Mouse (Mus musculus) CD8-positive naive resting alpha-beta T cell, adult 2 months (primary cell): ENCODE results near the gene Gng12.
"Not testable (repeated sequence)": the region's sequence is repeated elsewhere in the genome, so short reads cannot be mapped to it uniquely, and the experiment has no call there.

Experiments used
- DNase-seq, 2 experiments: peaks; one replicate each; pipeline ENCODE4 v3.0.0; 2022; ENCODE audit warnings: low read depth in 2 of 2, low spot score in 2 of 2

Gng12 gene

DNA sequence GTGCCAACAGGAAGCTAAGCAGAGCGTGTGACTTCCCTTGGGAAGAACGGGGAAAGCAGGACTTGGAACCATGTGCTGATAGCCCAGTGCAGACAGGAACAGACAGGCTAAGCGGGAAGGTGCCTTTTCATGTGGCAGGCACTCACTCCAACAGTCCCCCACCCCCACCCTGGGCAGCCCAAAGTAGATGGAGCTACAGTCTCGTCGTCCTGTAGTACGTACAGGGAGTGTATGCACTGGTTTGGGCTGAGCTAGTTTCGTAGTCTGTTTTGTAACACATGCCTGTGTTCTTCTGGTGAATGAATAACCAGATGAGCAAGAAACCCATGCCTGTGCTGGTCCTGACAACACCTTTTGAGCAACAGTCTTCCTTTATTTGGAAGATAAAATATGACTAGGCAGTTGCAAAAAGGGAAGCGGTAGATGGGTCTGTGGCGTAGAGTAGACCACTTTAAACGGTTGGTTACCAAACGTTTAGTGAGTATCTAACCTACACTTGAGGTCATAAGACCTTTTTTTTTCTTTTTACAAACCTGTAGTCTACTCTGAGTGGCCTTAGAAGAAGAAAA lies 57.8 kb downstream of the Gng12 start:
- DNase-seq: no peak

DNA sequence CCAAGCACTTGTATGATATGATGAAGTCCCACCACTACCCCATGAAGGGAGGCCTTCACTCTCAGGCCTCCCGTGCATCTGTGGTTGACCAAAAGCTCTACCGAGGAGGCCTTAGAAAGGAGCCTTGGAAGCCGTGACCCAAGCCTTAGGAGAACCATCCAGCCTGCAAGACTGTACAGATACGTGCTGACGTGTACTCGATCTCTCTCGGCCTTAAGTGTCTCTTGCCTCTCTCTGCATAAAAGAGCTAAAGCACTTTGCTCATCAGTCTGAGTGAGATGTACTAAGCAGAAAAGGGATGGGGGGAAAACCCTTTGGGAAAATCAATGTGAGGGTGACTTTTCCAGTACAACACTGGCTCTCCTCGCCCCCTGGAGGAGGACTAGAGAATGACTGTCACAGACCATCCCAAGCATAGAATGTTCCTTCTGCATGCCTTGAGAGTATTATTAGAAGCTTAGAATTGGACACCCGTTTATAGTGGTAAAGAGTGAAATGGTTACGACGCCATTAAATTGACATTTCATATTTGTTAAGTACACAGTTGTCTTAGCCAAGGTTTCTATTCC lies 59.0 kb downstream of the Gng12 start:
- DNase-seq: no peak

DNA sequence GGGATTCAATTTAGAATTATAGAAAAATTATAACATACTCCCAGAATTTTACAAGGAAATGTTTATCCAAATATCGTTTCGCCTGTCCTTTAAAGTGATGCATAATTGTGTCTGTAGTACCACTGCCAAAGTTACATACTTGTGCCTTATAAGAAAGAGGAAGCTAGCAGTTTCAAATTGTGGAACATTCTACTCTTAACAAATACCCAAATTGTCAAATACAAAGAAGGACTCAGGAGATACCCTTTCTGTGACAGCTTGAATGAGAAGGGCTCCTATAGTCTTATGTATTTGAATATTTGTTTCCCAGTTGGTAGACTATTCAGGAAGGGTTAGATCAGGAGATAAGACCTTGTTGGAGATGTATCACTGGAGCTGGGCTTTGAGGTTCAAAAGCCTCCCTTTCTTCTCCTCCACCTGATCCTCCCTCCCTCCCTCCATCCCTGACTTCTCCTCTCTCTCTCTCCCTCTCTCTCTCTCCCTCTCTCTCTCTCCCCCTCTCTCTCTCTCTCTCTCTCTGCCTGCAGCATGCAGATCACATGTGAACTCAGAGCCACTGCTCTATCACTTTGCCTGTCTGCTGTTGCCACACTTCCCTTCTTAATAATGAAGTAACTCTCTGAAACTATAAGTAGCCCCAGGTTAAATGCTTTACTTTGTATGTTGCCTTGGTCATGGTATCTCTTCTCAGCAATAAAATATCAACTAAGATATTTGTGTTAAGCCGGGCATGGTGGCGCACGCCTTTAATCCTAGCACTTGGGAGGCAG lies 62.5 kb downstream of the Gng12 start:
- DNase-seq: no peak

DNA sequence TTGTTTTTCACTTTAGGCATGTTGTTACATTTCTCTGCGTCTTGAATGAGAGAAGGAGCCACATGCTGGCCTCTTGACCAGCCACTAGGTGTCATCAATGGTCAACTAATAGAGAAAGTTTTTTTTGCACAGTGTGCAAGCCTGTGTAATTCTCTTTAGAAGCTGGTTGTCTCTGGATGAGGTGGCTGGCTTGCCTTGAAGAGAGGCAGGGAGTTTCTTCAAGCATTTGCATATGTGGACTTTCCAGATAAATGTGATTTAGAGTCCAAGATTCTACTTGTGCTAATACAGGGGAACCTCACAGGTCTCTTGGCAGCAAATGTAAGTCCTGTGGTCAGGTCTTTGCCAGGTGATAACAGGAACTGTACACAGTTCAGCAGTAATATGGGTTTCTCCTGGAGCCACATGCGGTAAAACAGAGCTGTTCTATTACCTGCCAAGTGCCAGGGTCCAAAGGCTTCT lies 66.4 kb downstream of the Gng12 start:
- peak; percentile 23 to 41 for DNase-seq

DNA sequence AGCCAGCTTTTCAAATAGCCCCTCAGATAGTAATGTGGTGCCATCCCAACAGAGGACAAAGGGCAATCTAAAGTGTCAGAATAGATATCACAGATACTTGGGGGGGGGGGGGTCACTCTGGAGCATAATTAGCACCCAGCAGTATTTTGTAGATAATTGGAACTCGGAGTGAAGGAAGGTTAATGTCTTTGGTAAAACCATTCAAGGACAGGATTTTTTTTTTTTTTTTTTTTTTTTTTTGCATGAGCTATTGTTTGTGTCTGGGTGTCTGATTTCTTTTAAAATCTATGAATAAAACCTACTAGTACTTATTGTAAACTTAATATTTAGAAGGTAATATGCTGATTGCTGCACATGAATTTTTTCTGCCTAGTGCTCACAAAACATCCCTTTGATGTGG lies 66.9 kb downstream of the Gng12 start:
- no peak for DNase-seq

DNA sequence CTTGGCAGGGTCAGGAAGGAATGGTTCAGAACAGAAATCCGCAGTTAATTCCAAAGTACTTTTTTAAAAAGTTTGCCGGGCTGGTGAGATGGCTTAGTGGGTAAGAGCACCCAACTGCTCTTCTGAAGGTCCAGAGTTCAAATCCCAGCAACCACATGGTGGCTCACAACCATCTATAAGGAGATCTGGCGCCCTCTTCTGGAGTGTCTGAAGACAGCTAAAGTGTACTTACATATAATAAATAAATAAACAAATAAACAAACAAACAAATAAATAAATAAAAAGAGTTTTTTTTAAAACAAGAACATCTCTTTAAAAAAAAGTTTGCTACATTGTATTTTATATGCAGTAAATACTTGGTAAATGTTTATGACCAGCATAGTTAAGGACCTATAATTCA lies 67.5 kb downstream of the Gng12 start:
- not testable (repeated sequence) for DNase-seq

DNA sequence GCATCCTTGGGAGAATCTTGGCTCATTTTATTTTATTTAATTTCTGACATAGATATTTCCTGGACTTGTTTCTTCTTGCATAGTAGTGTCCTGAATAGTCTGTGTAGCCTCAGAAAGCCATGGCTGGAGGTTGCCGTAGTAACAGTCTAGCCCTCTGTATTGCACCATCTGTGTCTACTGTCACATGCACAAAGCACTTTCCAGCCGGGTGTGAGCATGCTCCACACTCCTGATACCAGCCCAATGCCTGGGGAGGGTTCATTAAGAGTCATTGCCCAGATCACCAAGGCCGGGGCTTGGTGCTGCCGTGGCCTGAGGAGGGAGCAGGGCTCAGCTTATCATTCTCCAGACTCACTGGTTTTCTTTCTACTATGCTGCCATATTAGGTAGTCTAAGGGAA lies 68.0 kb downstream of the Gng12 start:
- DNase-seq: no peak

DNA sequence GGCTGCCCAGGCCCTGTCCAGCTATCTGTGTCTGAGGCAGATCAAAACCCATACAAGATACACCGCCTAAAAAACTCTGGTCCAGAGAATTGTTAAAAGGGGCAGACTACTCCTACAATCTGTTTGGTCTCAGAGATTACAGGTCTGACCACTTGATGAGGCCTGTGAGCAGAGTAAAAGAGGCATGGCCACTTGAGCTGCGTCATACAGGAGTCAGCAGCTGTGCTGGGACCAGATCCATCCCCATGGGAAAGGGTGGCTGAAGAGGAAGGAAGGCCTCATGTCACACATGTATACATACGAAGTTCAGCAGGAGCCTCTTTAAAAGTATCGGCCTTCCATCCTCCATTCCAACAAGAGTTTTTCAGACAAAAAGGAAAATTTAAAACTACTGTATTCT lies 69.0 kb downstream of the Gng12 start:
- no peak for DNase-seq

DNA sequence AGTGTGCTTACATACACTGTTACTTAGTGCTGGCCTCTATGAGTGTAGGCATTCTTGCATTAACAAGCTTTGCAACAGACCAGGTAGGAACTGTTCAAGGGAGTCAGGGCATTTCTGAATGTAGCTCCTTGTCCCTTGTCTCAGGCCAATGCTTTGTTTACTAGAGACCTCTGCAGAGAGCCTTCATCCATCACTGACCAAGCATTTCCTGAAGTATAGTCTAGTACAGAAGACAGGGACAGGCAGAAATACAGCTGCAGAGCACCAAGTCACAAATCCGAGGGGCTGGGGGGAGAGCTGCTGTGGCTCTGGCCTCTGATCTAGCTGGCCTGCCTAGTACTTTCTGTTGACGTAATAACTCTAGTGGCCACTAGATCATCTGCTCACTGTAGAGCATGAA lies 71.6 kb downstream of the Gng12 start:
- DNase-seq: no peak

DNA sequence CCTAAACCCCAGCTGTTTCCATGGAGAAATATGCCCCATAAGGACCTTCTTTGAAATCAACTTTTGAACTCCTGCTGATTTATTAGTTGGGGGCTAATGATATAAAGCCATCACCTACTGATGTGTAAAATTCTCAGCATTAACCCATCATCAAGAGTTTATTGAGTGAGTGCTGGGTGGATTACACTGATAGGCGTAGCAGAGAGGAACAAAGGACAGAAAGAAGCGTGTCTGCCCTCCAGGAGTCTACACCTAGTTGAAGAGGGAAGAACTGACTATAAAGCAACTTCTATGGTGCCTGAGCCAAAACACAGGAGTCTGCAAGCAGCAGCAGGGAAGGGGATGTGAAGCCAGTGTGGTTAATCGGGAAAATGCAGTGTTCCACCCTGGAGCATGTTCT lies 73.2 kb downstream of the Gng12 start:
- DNase-seq: no peak

DNA sequence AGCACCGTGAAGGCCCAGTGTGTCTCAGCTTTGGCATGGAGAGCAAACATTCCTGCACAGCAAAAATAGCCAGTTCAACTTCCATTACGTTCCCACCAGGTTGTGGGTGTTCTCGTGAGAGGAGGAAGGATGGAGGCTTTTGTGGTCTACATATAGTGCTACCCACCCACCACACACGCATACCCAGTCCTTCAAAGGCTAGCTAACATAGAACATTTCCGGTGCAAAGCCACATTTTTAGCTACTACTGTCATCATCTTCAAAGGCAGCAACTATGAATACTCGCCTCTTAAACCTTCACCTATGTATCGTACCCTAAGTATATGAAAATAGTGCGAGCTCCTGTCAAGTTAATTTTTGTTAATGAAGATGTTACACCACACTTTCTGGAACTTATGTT lies 76.1 kb downstream of the Gng12 start:
- peak; percentile 32 to 33 for DNase-seq

DNA sequence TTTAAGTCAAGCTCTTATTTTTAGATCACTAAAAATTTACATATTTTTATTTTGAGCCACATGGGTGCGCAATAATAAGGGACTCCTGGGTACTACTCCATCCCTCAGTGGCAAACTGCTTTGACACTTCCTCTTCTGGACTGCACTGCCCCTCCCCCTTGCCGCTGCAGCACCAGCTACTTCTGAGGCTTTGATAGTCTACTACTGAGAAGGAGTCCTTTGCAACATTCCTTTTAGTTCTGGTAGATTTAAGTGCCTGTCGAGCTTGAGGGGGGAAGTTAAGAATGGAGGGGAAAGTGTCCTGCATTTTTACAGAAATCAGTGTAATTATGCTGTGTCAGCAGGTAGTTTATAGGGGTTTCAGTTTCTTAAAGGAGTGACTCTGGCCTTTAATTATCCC lies 77.0 kb downstream of the Gng12 start:
- no peak for DNase-seq

DNA sequence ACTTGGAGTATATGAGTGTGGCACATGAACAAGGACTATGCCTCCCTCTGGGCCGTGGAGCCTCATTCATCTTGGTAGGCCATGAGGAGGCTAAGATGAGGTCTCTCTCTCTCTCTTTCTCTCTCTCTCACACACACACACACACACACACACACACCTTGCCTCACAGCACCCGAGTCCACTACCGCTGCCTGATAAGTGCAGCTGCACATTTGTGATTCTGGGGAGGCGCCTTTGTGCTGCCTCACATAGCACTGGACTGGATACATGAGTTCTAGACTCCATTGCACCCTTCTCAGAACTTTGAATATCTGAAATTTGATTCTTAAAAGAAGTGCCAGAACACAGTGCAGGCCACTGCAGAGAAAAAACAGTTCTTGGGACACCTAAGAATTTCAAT lies 79.3 kb downstream of the Gng12 start:
- DNase-seq: no peak

DNA sequence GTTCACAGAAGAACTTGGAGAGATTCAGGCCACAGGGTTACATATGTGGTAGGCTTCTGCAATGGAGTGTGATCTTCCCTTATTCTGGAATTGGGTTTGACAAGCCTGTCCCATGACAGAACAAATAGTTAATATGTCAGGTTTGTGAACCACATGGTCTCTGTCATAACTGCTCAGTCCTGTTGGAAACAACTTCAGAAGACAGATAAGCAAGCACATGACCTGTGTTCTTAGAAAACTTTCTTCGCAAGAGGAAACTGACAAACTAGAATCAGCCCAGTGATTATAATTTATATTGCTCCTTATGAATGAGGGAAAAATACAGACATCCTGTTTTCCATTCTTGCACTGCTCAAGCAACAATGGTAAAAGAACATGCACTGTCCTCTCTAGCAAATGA lies 83.0 kb downstream of the Gng12 start:
- DNase-seq: no peak

DNA sequence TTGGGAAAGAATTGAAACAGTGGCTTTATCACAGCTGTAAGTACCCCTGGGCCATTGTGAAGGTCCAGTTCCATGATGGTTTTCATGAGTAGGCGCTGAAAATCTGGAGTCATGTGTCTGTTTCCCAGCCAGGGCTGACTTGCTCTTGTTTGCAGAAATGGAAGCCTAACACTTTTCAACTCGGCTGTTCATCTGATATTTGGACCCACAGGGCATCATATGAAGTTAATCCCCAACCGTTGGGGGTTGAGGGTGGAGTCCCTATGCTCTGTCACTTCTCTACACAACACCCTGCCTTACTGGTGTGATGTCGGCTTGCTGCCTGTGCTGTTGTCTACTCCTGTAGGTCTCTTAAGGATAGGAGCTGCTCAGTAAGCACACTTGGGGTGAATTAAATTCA lies 83.8 kb downstream of the Gng12 start:
- DNase-seq: no peak

DNA sequence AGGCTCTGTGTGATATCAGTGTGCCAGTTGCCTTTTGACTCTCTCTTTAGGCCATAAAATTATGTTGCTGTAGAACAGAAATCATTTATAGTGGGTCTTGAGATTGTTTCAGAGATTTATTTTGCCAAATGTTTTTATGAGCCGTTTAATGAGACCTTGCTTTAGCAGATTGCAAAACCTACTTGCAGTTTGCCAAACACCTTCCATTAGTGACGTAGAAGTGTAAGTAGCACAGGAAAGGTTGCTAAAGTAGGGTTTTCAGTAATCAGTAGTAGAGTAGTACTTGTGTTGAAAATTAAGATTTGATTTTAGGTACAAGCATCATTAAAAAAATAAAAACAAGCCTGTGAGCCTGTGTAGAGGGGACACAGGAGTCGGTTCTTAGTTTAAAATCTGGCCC lies 85.2 kb downstream of the Gng12 start:
- DNase-seq: no peak

DNA sequence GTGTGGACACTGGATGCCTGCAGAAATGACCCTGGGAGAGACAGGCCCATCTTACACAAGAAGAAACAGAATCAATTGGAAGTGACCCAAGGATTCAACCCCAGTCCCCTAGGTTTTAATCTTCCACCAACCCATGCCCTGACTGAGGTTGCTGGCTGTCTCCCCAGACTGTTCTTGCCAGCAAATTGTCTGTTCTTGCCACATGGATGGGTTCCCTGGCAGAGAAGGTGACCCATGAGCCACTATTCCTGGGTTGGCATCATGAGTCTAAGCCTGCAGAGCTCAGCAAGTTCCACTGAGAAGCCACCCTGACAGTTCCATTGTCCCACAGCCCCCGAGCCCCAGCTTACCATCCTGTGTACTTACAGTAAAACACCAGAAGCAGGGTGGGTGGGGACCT lies 85.7 kb downstream of the Gng12 start:
- DNase-seq: no peak

DNA sequence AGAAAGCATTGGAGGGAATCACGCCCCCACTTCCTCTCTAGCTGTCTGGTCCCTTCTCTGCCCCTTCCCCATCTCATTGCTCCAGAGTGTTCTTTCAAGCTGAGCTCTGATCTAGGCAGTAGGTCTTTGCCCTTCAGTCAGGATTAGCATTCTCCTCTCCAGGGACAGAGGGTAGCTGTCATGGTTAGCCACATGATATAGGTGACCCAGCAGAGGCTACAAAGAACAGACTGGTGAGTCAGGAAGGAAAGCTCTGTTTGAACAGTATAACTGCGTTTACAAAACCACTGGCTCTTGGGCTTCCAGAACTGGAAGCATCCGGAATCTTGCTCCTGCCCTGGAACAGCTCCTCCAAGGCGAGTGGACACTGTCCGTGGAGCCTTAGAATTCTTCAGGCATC lies 87.9 kb downstream of the Gng12 start:
- DNase-seq: no peak

DNA sequence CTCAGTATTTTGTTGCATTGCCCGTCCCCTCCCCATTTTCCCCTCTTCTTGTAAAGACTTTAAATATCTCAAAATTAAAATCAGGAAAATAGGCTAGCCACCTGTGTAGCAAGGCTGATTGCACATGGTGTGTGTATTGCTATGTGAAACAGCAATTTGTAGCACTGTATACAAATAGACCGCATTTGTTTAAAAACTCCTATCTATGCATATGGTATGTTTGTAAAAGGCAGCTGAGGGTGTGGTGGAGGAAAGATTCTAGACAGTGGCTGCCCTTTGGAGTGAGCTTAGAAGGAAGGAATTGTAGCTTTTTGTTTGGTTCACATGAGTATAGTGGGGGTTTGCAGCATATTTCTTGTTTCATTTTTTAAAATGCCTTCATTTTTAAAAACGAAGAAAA lies 88.5 kb downstream of the Gng12 start:
- no peak for DNase-seq

DNA sequence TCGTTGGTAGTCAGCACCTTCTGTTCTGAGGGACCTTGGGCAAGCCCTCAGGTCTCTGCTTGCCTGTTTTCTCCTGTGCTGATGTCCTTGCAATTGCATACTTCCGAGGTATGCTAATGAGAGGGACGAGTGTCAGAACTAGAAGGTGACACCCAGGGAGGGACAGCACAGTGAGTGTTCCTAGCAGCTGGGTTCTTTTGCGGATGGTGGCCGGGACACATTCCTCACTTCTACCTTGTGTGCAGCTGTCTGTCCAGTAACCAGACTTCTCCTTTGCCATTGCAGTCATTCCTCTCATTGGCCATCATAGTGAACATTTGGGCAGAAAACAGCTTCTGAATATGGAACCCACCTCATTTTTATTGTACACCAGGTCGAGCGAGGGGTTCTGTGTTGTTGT lies 89.3 kb downstream of the Gng12 start:
- DNase-seq: no peak

DNA sequence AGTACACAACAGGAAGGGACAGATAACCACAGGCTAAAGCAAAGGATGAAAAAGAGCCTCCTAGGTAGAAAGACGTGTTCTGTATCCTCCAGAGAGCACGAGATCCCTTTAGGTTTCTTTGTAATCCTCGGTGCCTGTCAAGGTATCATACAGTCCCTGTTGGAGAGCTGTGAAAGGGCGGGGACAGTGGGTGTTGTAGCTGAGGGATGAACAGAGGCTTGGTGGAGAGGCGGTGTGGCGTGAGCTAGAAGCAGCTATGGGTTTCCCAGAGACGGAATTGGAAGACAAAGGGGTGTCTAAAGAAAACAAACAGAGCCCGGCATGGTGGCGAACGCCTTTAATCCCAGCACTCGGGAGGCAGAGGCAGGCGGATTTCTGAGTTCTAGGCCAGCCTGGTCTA lies 89.9 kb downstream of the Gng12 start:
- no peak for DNase-seq

DNA sequence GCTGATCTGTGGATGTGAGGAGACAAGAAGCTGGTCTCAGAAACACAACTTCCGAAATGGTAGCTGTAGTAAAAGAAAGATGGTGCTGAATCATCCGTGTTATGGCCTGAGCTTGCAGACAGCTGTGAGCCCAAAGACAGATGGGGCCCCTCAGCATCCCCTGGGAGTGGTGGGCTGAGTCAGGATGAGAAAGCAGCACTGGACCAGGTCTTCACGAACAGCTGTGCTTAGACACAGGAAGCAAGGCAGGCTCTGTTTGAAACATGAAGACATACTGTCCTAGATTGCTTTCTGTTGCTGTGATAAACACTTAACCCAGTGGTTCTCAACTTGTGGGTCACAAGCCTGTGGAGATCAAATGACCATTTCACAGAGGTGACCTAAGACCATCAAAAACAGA lies 91.4 kb downstream of the Gng12 start:
- no peak for DNase-seq

DNA sequence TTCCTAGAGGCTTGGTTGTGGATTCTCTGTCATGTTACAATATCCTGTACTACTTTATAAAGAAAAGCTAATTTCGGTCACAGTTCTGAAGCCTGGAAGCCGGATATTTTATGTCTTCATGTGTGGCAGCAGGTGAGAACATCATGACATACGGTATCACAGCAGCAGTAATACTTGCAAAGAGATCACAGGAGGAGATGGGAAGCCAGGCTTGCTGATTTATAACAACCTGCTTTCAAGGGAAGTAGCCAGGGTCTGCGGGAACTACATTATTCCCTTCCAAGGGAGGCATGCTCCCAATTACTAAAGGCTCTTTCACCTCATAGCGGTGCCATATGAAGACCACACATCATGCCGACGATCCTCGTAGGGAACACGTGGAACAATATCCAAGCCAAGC lies 92.2 kb downstream of the Gng12 start:
- no peak for DNase-seq
